Mouse (Mus musculus) hindbrain, embryonic 13.5 days (tissue): ENCODE data around the gene Akap6. TPM values are rescaled to one million over a fixed set of nuclear protein-coding genes. Genes with fewer than 3 reads are reported as not detected.

Experiments
- ATAC-seq: fragments of 200-750 bp; cut with Nextera tagmentation; 2 replicates; pipeline ENCODE4 v1.8.0; 2017; ENCODE audit warnings: moderate TSS enrichment; ENCODE audit not compliant: low FRiP score
- H3K27ac ChIP-seq: fragments of 300-500 bp; sonication (generic); 2 replicates; pipeline ENCODE4 v1.5.1; 2015; ENCODE audit warnings: inconsistent platforms, mild to moderate bottlenecking, moderate library complexity
- H3K27me3 ChIP-seq: fragments of 300-500 bp; sonication (generic); 2 replicates; pipeline ENCODE4 v1.6.1; 2015; ENCODE audit warnings: mild to moderate bottlenecking, inconsistent platforms
- H3K36me3 ChIP-seq: fragments of 300-500 bp; sonication (generic); 2 replicates; pipeline ENCODE4 v1.6.1; 2015; ENCODE audit warnings: mild to moderate bottlenecking, inconsistent platforms
- H3K4me1 ChIP-seq: fragments of 300-500 bp; sonication (generic); replicated peaks from 2 replicates; pipeline ENCODE4 v1.6.1; 2015; ENCODE audit warnings: inconsistent platforms
- H3K4me2 ChIP-seq: fragments of 300-500 bp; sonication (generic); 2 replicates; pipeline ENCODE4 v1.6.1; 2015; ENCODE audit warnings: inconsistent platforms, mild to moderate bottlenecking, moderate library complexity
- H3K4me3 ChIP-seq: fragments of 300-500 bp; sonication (generic); 2 replicates; pipeline ENCODE4 v1.5.1; 2015; ENCODE audit warnings: mild to moderate bottlenecking, inconsistent platforms
- H3K9ac ChIP-seq: fragments of 300-500 bp; sonication (generic); 2 replicates; pipeline ENCODE4 v1.6.1; 2015; ENCODE audit warnings: mild to moderate bottlenecking, inconsistent platforms
- H3K9me3 ChIP-seq: fragments of 300-500 bp; sonication (generic); 2 replicates; pipeline ENCODE4 v1.6.1; 2016; ENCODE audit warnings: inconsistent platforms
- WGBS: fragments of 180-500 bp; shearing (Covaris S2); methylation state at CpG from one replicate; pipeline ENCODE4 v1.1.7; 2015; 5-methylcytosine and 5-hydroxymethylcytosine counted together
- polyA plus RNA-seq: library from polyadenylated mRNA; unstranded; fragments of >200 nt; fragmentation: Nextera tagmentation; extraction: Ambion mirVana; gene quantifications from 2 replicates; pipeline ENCODE4 v1.2.1, GENCODE M21; 2015

Gene Akap6
- polyA plus RNA-seq, 1 experiment from 2014 or later = 31.3 TPM

GRCm38 (mm10) chr12:52698276-52698930 is 780 bp upstream of the Akap6 start:
- Histone ChIP-seq H3K27me3 (no peaks in the 10 kb centered on the region), H3K36me3 (no peaks in the 10 kb centered on the region), H3K4me3 (peak overlapping the region; percentile 73), H3K4me2 (peak overlapping the region; percentile 69), H3K9me3 (no peaks in the 10 kb centered on the region), H3K9ac (peak overlapping the region; percentile 87; the same call in 1 of the 2 replicates), H3K27ac (peak overlapping the region; percentile 92), H3K4me1 (peaks cover 33% of the 10 kb centered on the region)
- 11% methylated on average over 5 of the region's 5 CpGs for WGBS
- peak; percentile 55 for ATAC-seq

- H3K4me2 ChIP-seq = peak overlapping the region; percentile 69
- H3K4me3 ChIP-seq = peak overlapping the region; percentile 73
- H3K4me1 ChIP-seq = peaks cover 50% of the 10 kb centered on the region
- no peaks in the 10 kb centered on the region for H3K9me3 ChIP-seq
- H3K9ac ChIP-seq = peak overlapping the region; percentile 87
- 0 out of 2 replicates have a peak, but pooled peaks have one; percentile 44 for ATAC-seq
- no peaks in the 10 kb centered on the region for H3K36me3 ChIP-seq
- 11% methylated on average over 15 of the region's 15 CpGs for WGBS
- H3K27me3 ChIP-seq = no peaks in the 10 kb centered on the region
- H3K27ac ChIP-seq = peak overlapping the region; percentile 92
Observed at GRCm38 (mm10) chr12:52699961-52700696, 946 bp downstream of the Akap6 start.

GRCm38 (mm10) chr12:52700697-52701191 is 1.6 kb downstream of the Akap6 start:
- WGBS = 9% methylated on average over 15 of the region's 15 CpGs
- no peaks in the 10 kb centered on the region for H3K9me3 ChIP-seq
- peak overlapping the region; percentile 69 for H3K4me2 ChIP-seq
- H3K36me3 ChIP-seq = peaks cover 3% of the 10 kb centered on the region; the same call in 1 of the 2 replicates
- peak overlapping the region; percentile 92 for H3K27ac ChIP-seq
- H3K9ac ChIP-seq = peak overlapping the region; percentile 87
- H3K4me1 ChIP-seq = peaks cover 56% of the 10 kb centered on the region
- peak; percentile 34; the same call in 1 of the 2 replicates for ATAC-seq
- H3K4me3 ChIP-seq = peak overlapping the region; percentile 73
- no peaks in the 10 kb centered on the region for H3K27me3 ChIP-seq

GRCm38 (mm10) chr12:52701201-52701641 is 2.0 kb downstream of the Akap6 start:
- WGBS = 7% methylated on average over 9 of the region's 9 CpGs
- H3K4me3 ChIP-seq = peak overlapping the region; percentile 73
- H3K27me3 ChIP-seq = no peaks in the 10 kb centered on the region
- H3K4me2 ChIP-seq = peak overlapping the region; percentile 69
- H3K9me3 ChIP-seq = no peaks in the 10 kb centered on the region
- peak overlapping the region; percentile 92 for H3K27ac ChIP-seq
- peaks cover 57% of the 10 kb centered on the region for H3K4me1 ChIP-seq
- H3K36me3 ChIP-seq = peaks cover 5% of the 10 kb centered on the region; the same call in 1 of the 2 replicates
- ATAC-seq = peak; percentile 18
- H3K9ac ChIP-seq = peak overlapping the region; percentile 87

- Histone ChIP-seq H3K4me1 (peaks cover 57% of the 10 kb centered on the region), H3K4me2 (peak overlapping the region; percentile 69), H3K27me3 (no peaks in the 10 kb centered on the region), H3K36me3 (peaks cover 5% of the 10 kb centered on the region; the same call in 1 of the 2 replicates), H3K9me3 (no peaks in the 10 kb centered on the region), H3K27ac (peak overlapping the region; percentile 24; the same call in 1 of the 2 replicates), H3K4me3 (peak overlapping the region; percentile 73), H3K9ac (peak overlapping the region; percentile 60)
- WGBS = 67% methylated on average over 12 of the region's 12 CpGs
- ATAC-seq = no peak
Observed at GRCm38 (mm10) chr12:52702368-52702967, 3.3 kb downstream of the Akap6 start.

- H3K4me3 ChIP-seq = no peak overlapping the region
- H3K4me1 ChIP-seq = peaks cover 50% of the 10 kb centered on the region
- no peaks in the 10 kb centered on the region for H3K9me3 ChIP-seq
- H3K36me3 ChIP-seq = peaks cover 5% of the 10 kb centered on the region; the same call in 1 of the 2 replicates
- H3K27me3 ChIP-seq = no peaks in the 10 kb centered on the region
- ATAC-seq = no peak
- H3K9ac ChIP-seq = no peak overlapping the region
- WGBS = 74% methylated on average over 4 of the region's 4 CpGs
- H3K4me2 ChIP-seq = no peak overlapping the region
- no peak overlapping the region for H3K27ac ChIP-seq
Observed at GRCm38 (mm10) chr12:52704081-52704480, 4.9 kb downstream of the Akap6 start.

GRCm38 (mm10) chr12:52704810-52705209 is 5.6 kb downstream of the Akap6 start:
- no peak overlapping the region for H3K9ac ChIP-seq
- H3K27ac ChIP-seq = peak overlapping the region; percentile 20; the same call in 1 of the 2 replicates
- 59% methylated on average over 3 of the region's 3 CpGs for WGBS
- no peaks in the 10 kb centered on the region for H3K27me3 ChIP-seq
- ATAC-seq = no peak
- no peak overlapping the region for H3K4me3 ChIP-seq
- H3K36me3 ChIP-seq = peaks cover 7% of the 10 kb centered on the region
- no peak overlapping the region for H3K4me2 ChIP-seq
- peaks cover 50% of the 10 kb centered on the region for H3K4me1 ChIP-seq
- H3K9me3 ChIP-seq = no peaks in the 10 kb centered on the region

GRCm38 (mm10) chr12:52711382-52711781 is 12.2 kb downstream of the Akap6 start:
- H3K4me3 ChIP-seq = no peak overlapping the region
- H3K9ac ChIP-seq = no peak overlapping the region
- 0 out of 2 replicates have a peak overlapping the region, but pooled peaks have one; percentile 15 for H3K27ac ChIP-seq
- no peak for ATAC-seq
- no peak overlapping the region for H3K4me2 ChIP-seq
- peaks cover 19% of the 10 kb centered on the region for H3K4me1 ChIP-seq
- H3K9me3 ChIP-seq = no peaks in the 10 kb centered on the region
- 90% methylated on average over 3 of the region's 3 CpGs for WGBS
- H3K27me3 ChIP-seq = no peaks in the 10 kb centered on the region
- H3K36me3 ChIP-seq = peaks cover 18% of the 10 kb centered on the region

- WGBS = 71% methylated on average over 7 of the region's 7 CpGs
- Histone ChIP-seq H3K4me1 (peaks cover 19% of the 10 kb centered on the region), H3K9me3 (no peaks in the 10 kb centered on the region), H3K4me2 (no peak overlapping the region), H3K9ac (no peak overlapping the region), H3K4me3 (no peak overlapping the region), H3K36me3 (peaks cover 18% of the 10 kb centered on the region), H3K27me3 (no peaks in the 10 kb centered on the region), H3K27ac (peak overlapping the region; percentile 15; the same call in 1 of the 2 replicates)
- no peak for ATAC-seq
Observed at GRCm38 (mm10) chr12:52711857-52712640, 12.9 kb downstream of the Akap6 start.

GRCm38 (mm10) chr12:52718392-52718791 is 19.2 kb downstream of the Akap6 start:
- no peak overlapping the region for H3K4me2 ChIP-seq
- 92% methylated on average over 6 of the region's 6 CpGs for WGBS
- H3K9me3 ChIP-seq = no peaks in the 10 kb centered on the region
- no peak overlapping the region for H3K27ac ChIP-seq
- H3K27me3 ChIP-seq = no peaks in the 10 kb centered on the region
- no peak overlapping the region for H3K9ac ChIP-seq
- no peak for ATAC-seq
- H3K36me3 ChIP-seq = peaks cover 11% of the 10 kb centered on the region
- H3K4me1 ChIP-seq = peaks cover 11% of the 10 kb centered on the region; the same call in 1 of the 2 replicates
- H3K4me3 ChIP-seq = no peak overlapping the region

- no peak for ATAC-seq
- Histone ChIP-seq H3K9ac (no peak overlapping the region), H3K4me1 (peaks cover 15% of the 10 kb centered on the region), H3K27ac (no peak overlapping the region), H3K4me2 (no peak overlapping the region), H3K4me3 (no peak overlapping the region), H3K9me3 (no peaks in the 10 kb centered on the region), H3K27me3 (no peaks in the 10 kb centered on the region), H3K36me3 (peaks cover 11% of the 10 kb centered on the region)
- WGBS = 89% methylated on average over 9 of the region's 9 CpGs
Observed at GRCm38 (mm10) chr12:52719232-52719631, 20.0 kb downstream of the Akap6 start.
